Comparison of ENCODE assay signal across 13 mouse cellular contexts in the genomic region with DNA sequence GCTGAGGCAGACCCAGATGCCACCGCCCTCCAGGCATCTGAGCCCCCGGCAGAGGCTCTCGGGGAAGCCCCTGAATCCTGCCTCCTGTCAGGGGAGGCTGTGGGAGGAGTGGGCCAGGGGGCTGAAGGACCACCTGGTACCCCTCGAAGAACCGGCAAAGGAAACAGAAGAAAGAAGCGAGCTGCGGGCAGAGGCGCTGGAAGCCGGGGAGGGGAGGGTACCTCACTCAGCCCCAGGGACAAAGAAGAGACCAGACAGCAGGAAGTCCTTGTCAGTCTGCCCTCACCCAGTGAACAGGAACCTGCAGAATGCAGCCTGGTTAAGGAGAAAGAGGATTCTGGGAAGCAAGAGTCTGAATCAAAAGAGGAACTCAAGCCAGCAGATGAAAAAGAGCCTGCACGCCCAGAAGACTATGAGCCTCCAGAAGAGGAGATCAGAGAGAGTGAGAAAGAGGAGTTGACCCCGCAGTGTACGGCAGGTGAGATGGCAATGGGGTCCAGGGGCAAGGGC. TPM values are rescaled to one million over a fixed set of nuclear protein-coding genes. Genes with fewer than 3 reads are reported as not detected.
DNase-seq lines count a peak whose midpoint lies in the region; ATAC-seq and TF ChIP-seq lines count a peak whose summit lies in the region.
"Had no signal": no experiment of that assay in that cellular context is flagged by ENCODE, and none has a peak within 500 bp of the region (broad histone marks: within the 10 kb centered on the region; RNA-seq: fewer than 3 reads in every experiment).

No protein-coding gene starts in this region.

- WGBS in heart, embryonic 11.5 days (ENCODE audit: insufficient replicate concordance): 63% methylated on average over 12 of the region's 12 CpGs
- WGBS in limb, embryonic 10.5 days: 77% methylated on average over 12 of the region's 12 CpGs
- WGBS in stomach, postnatal 0 days: 71% methylated on average over 12 of the region's 12 CpGs

- H3K9me3 ChIP-seq in heart, embryonic 11.5 days (replicated peaks; ENCODE audit: control insufficient read depth, low read length): no peaks in the 10 kb centered on the region
- no peaks in the 10 kb centered on the region for H3K9me3 ChIP-seq in limb, embryonic 10.5 days (replicated peaks)
- H3K9me3 ChIP-seq in stomach, postnatal 0 days (ENCODE audit: control insufficient read depth, low read length): no peaks in the 10 kb centered on the region
- H3K9me3 ChIP-seq: intestine, embryonic 15.5 days had no signal

- H3K4me2 ChIP-seq in heart, embryonic 11.5 days: no peak overlapping the region
- no peak overlapping the region for H3K4me2 ChIP-seq in stomach, postnatal 0 days (replicated peaks; ENCODE audit: low read depth)
- H3K4me2 ChIP-seq: intestine, embryonic 15.5 days had no signal

- TF ChIP-seq EP300 in stomach, postnatal 0 days (optimal IDR thresholded peaks at IDR 0.05): no peak

- no peaks in the 10 kb centered on the region for H3K27me3 ChIP-seq in heart, embryonic 11.5 days (ENCODE audit: control insufficient read depth, insufficient read depth, low read length)
- 0 out of 2 replicates have a peak, but pooled peaks cover 4% of the 10 kb centered on the region for H3K27me3 ChIP-seq in limb, embryonic 10.5 days (ENCODE audit: low read depth, poor library complexity, severe bottlenecking)
- H3K27me3 ChIP-seq in stomach, postnatal 0 days (ENCODE audit: control insufficient read depth, insufficient read depth, low read length): no peaks in the 10 kb centered on the region
- H3K27me3 ChIP-seq: intestine, embryonic 15.5 days had no signal

- no peak overlapping the region for H3K4me3 ChIP-seq in heart, embryonic 11.5 days (ENCODE audit: low read depth, low read length)
- H3K4me3 ChIP-seq in limb, embryonic 10.5 days: no peak overlapping the region
- no peak overlapping the region for H3K4me3 ChIP-seq in stomach, postnatal 0 days (ENCODE audit: low read depth, low read length)
- H3K4me3 ChIP-seq: erythroblast, embryonic 14.5 days; intestine, embryonic 15.5 days had no signal

- ATAC-seq in heart, embryonic 11.5 days (replicated peaks; ENCODE audit: insufficient number of reproducible peaks, low FRiP score, low TSS enrichment): no peak
- ATAC-seq in stomach, postnatal 0 days (ENCODE audit: low FRiP score, low TSS enrichment): no peak
- ATAC-seq: intestine, embryonic 15.5 days had no signal

- peaks cover 38% of the 10 kb centered on the region for H3K36me3 ChIP-seq in heart, embryonic 11.5 days (ENCODE audit: control insufficient read depth, insufficient read depth, low read length)
- H3K36me3 ChIP-seq in limb, embryonic 10.5 days: peaks cover 78% of the 10 kb centered on the region
- peaks cover 11% of the 10 kb centered on the region; the same call in 1 of the 2 replicates for H3K36me3 ChIP-seq in stomach, postnatal 0 days (ENCODE audit: control insufficient read depth, insufficient read depth, low read length)

- no peak for TF ChIP-seq CTCF in stomach, postnatal 0 days (IDR thresholded peaks at IDR 0.05; ENCODE audit: low read depth)

- no peak for DNase-seq in heart, adult 9 months (ENCODE audit: low spot score in 2 of 2)
- peak; percentile 3 for DNase-seq in right cerebral cortex, postnatal 4 days
- DNase-seq in right cerebral cortex, postnatal 25 days: no peak
- no peak for DNase-seq in limb, embryonic 10.5 days (ENCODE audit: low spot score)
- DNase-seq in stomach, postnatal 0 days (ENCODE audit: low spot score): peak; percentile 9
- no peak for DNase-seq in urinary bladder, postnatal 25 days (ENCODE audit: low spot score)
- DNase-seq in cerebellum, postnatal 10 days: no peak
- DNase-seq: cerebellum, adult 11-12 months; lung, postnatal 4 days had no signal

- 0 out of 2 replicates have a peak overlapping the region, but pooled peaks have one; percentile 10 for H3K9ac ChIP-seq in heart, embryonic 11.5 days (ENCODE audit: low read depth, low read length)
- H3K9ac ChIP-seq in stomach, postnatal 0 days (ENCODE audit: low read length): no peak overlapping the region
- H3K9ac ChIP-seq: intestine, embryonic 15.5 days had no signal

- peaks cover 3% of the 10 kb centered on the region for H3K4me1 ChIP-seq in heart, embryonic 11.5 days (ENCODE audit: control insufficient read depth, insufficient read depth, low read length)
- H3K4me1 ChIP-seq in limb, embryonic 10.5 days: peaks cover 33% of the 10 kb centered on the region
- H3K4me1 ChIP-seq in stomach, postnatal 0 days (replicated peaks; ENCODE audit: control insufficient read depth, insufficient read depth): peaks cover 2% of the 10 kb centered on the region; the same call in 1 of the 2 replicates

- no peak overlapping the region for H3K27ac ChIP-seq in heart, embryonic 11.5 days (ENCODE audit: low read depth, low read length)
- 0 out of 2 replicates have a peak overlapping the region, but pooled peaks have one; percentile 38 for H3K27ac ChIP-seq in limb, embryonic 10.5 days
- H3K27ac ChIP-seq in stomach, postnatal 0 days (replicated peaks): no peak overlapping the region
- H3K27ac ChIP-seq: intestine, embryonic 15.5 days had no signal

RNA-seq across cellular contexts. Expression of gene Arhgef40, which starts 5.0 kb away (rescaled TPM):
- 57.5 and 58.3 TPM in 2 replicates for polyA plus RNA-seq in heart, embryonic 11.5 days (2014; fragmentation: Nextera tagmentation; extraction: Ambion mirVana)
- 190 and 236 TPM in 2 replicates for polyA plus RNA-seq in limb, embryonic 10.5 days (2016; fragmentation: Nextera tagmentation; extraction: Ambion mirVana)
- 32.9 and 36.4 TPM in 2 replicates for polyA plus RNA-seq in stomach, postnatal 0 days (2015; fragmentation: Nextera tagmentation; extraction: Ambion mirVana)

RNA-seq across cellular contexts. Expression of gene Tmem253, which starts 25.9 kb away (rescaled TPM):
- 0.48 and 1.0 TPM in 2 replicates for polyA plus RNA-seq in heart, embryonic 11.5 days (2014; fragmentation: Nextera tagmentation; extraction: Ambion mirVana)
- 0.41 and 0.66 TPM in 2 replicates for polyA plus RNA-seq in limb, embryonic 10.5 days (2016; fragmentation: Nextera tagmentation; extraction: Ambion mirVana)
- 4.6 and 4.9 TPM in 2 replicates for polyA plus RNA-seq in stomach, postnatal 0 days (2015; fragmentation: Nextera tagmentation; extraction: Ambion mirVana)
- polyA plus RNA-seq: erythroblast, embryonic 14.5 days had no signal

RNA-seq across cellular contexts. Expression of gene Zfp219, which starts 31.0 kb away (rescaled TPM):
- 22.0 and 22.8 TPM in 2 replicates for polyA plus RNA-seq in heart, embryonic 11.5 days (2014; fragmentation: Nextera tagmentation; extraction: Ambion mirVana)
- polyA plus RNA-seq in limb, embryonic 10.5 days (2016; fragmentation: Nextera tagmentation; extraction: Ambion mirVana): 45.6 and 51.1 TPM in 2 replicates
- polyA plus RNA-seq in stomach, postnatal 0 days (2015; fragmentation: Nextera tagmentation; extraction: Ambion mirVana): 18.1 and 18.5 TPM in 2 replicates

RNA-seq across cellular contexts. Expression of gene Olfr221, which starts 52.7 kb away (rescaled TPM):
- not detected in 2 replicates for polyA plus RNA-seq in heart, embryonic 11.5 days (2014; fragmentation: Nextera tagmentation; extraction: Ambion mirVana)
- not detected in 2 replicates for polyA plus RNA-seq in limb, embryonic 10.5 days (2016; fragmentation: Nextera tagmentation; extraction: Ambion mirVana)
- polyA plus RNA-seq in stomach, postnatal 0 days (2015; fragmentation: Nextera tagmentation; extraction: Ambion mirVana): not detected in 2 replicates
- polyA plus RNA-seq: erythroblast, embryonic 14.5 days; gonadal fat pad, adult 2 months; intestine, embryonic 15.5 days had no signal

Comparison
In these comparisons a context has a peak if more than half of its experiments do, and no peak if none do; other contexts are left out.
1. DNase-seq: peak in right cerebral cortex, postnatal 4 days (single experiment) and stomach, postnatal 0 days (single experiment); none in heart, adult 9 months (0 of 2), right cerebral cortex, postnatal 25 days (single experiment), limb, embryonic 10.5 days (single experiment), urinary bladder, postnatal 25 days (single experiment) and cerebellum, postnatal 10 days (0 of 2).